Mouse (Mus musculus) duodenum, adult 2 months (tissue): Measurements from ENCODE around the gene Kcnd1. TPM values are rescaled to one million over a fixed set of nuclear protein-coding genes. Genes with fewer than 3 reads are reported as not detected.

Experiments used
- polyA plus RNA-seq: library from polyadenylated mRNA; depleted of rRNA; stranded (reverse); fragments of >200 nt; gene quantifications from 2 replicates; pipeline ENCODE4 v1.2.3, GENCODE M21; 2012; ENCODE audit warnings: low replicate concordance; rRNA removed

Kcnd1 gene
- polyA plus RNA-seq = 0.60 and 0.85 TPM in 2 replicates

GRCm38 (mm10) chrX:7821865-7822779 lies at the start of gene Kcnd1:
Kcnd1 (plus strand) TSS chrX:7822289.

GRCm38 (mm10) chrX:7789542-7790136 lies 32.5 kb upstream of the Kcnd1 start, which contains the start of gene Gripap1:
Gripap1 (plus strand) TSS chrX:7789765.

GRCm38 (mm10) chrX:7841163-7842162 lies 19.4 kb downstream of the Kcnd1 start, which contains the start of gene Otud5:
Otud5 (plus strand) TSS chrX:7841364.

GRCm38 (mm10) chrX:7878007-7878419 lies 55.9 kb downstream of the Kcnd1 start, which contains the start of gene Pim2:
Pim2 (plus strand) TSS chrX:7878262.

GRCm38 (mm10) chrX:7883841-7884567 lies 61.9 kb downstream of the Kcnd1 start, which contains the start of gene Slc35a2:
Slc35a2 (plus strand) TSS chrX:7884028.

Other genes with a start within 250 kb of the Kcnd1 start
- gene Foxp3, start 248.6 kb upstream of the Kcnd1 start, polyA plus RNA-seq = 0.51 and 0.96 TPM in 2 replicates
- 1.2 and 2.3 TPM in 2 replicates for gene Ppp1r3f, start 248.0 kb upstream of the Kcnd1 start, polyA plus RNA-seq
- gene Ccdc22, start 216.8 kb upstream of the Kcnd1 start, polyA plus RNA-seq = 10.7 and 13.1 TPM in 2 replicates
- 0.02 TPM in 1 of 2 replicates, not detected in the other for gene Cacna1f, start 215.2 kb upstream of the Kcnd1 start, polyA plus RNA-seq
- 3.2 and 3.8 TPM in 2 replicates for gene Syp, start 183.8 kb upstream of the Kcnd1 start, polyA plus RNA-seq
- 12.6 and 29.4 TPM in 2 replicates for gene Prickle3, start 165.0 kb upstream of the Kcnd1 start, polyA plus RNA-seq
- 79.9 and 101 TPM in 2 replicates for gene Plp2, start 150.9 kb upstream of the Kcnd1 start, polyA plus RNA-seq
- 1.8 and 1.9 TPM in 2 replicates for gene Magix, start 141.0 kb upstream of the Kcnd1 start, polyA plus RNA-seq
- gene Gpkow, start 125.2 kb upstream of the Kcnd1 start, polyA plus RNA-seq = 1.0 and 1.8 TPM in 2 replicates
- 25.3 and 29.7 TPM in 2 replicates for gene Wdr45, start 108.0 kb upstream of the Kcnd1 start, polyA plus RNA-seq
- 0.74 and 2.9 TPM in 2 replicates for gene Gm45208, start 100.0 kb upstream of the Kcnd1 start, polyA plus RNA-seq
- 54.9 and 59.3 TPM in 2 replicates for gene Praf2, start 93.8 kb upstream of the Kcnd1 start, polyA plus RNA-seq
- 25.1 and 46.4 TPM in 2 replicates for gene Ccdc120, start 71.4 kb upstream of the Kcnd1 start, polyA plus RNA-seq
- gene Tfe3, start 59.7 kb upstream of the Kcnd1 start, polyA plus RNA-seq = 20.6 and 27.4 TPM in 2 replicates
- 12.0 and 13.5 TPM in 2 replicates for gene Gripap1, start 32.5 kb upstream of the Kcnd1 start, polyA plus RNA-seq
- gene Otud5, start 19.1 kb downstream of the Kcnd1 start, polyA plus RNA-seq = 40.2 and 43.1 TPM in 2 replicates
- gene Pim2, start 56.0 kb downstream of the Kcnd1 start, polyA plus RNA-seq = 8.9 and 15.1 TPM in 2 replicates
- 113 and 128 TPM in 2 replicates for gene Slc35a2, start 61.7 kb downstream of the Kcnd1 start, polyA plus RNA-seq
- gene Pqbp1, start 77.0 kb downstream of the Kcnd1 start, polyA plus RNA-seq = 33.7 and 40.2 TPM in 2 replicates
- gene Timm17b, start 77.1 kb downstream of the Kcnd1 start, polyA plus RNA-seq = 50.6 and 53.9 TPM in 2 replicates
- not detected in 2 replicates for gene Gm10491, start 85.5 kb downstream of the Kcnd1 start, polyA plus RNA-seq
- gene Gm10490, start 87.3 kb downstream of the Kcnd1 start, polyA plus RNA-seq = not detected in 2 replicates
- 18.8 and 43.0 TPM in 2 replicates for gene Pcsk1n, start 97.5 kb downstream of the Kcnd1 start, polyA plus RNA-seq
- not detected in 2 replicates for gene Eras, start 106.3 kb downstream of the Kcnd1 start, polyA plus RNA-seq
- 6.2 and 9.8 TPM in 2 replicates for gene Hdac6, start 125.6 kb downstream of the Kcnd1 start, polyA plus RNA-seq
- 0.24 and 0.27 TPM in 2 replicates for gene Gata1, start 155.8 kb downstream of the Kcnd1 start, polyA plus RNA-seq
- 15.0 and 16.6 TPM in 2 replicates for gene Glod5, start 196.2 kb downstream of the Kcnd1 start, polyA plus RNA-seq